Mouse (Mus musculus) layer of hippocampus, postnatal 25 days (tissue): Measurements from ENCODE around the gene Trim6. TPM values are rescaled to one million over a fixed set of nuclear protein-coding genes. Genes with fewer than 3 reads are reported as not detected.

Source experiments
- total RNA-seq, 2 experiments: library from RNA; stranded (reverse); gene quantifications; 2 replicates each; pipeline ENCODE4 v1.2.3; 2021

Gene Trim6
- total RNA-seq, 2 experiments from 2014 or later, result 0.30 to 0.59 TPM

Other genes starting within 250 kb of the Trim6 start
- gene Olfr635, start 247.6 kb upstream of the Trim6 start, total RNA-seq, result under 1 TPM; 0.05 to 0.07 TPM
- gene Olfr638, start 220.0 kb upstream of the Trim6 start, total RNA-seq, result not detected
- gene Olfr639, start 201.5 kb upstream of the Trim6 start, total RNA-seq, result under 1 TPM; 0.05 to 0.16 TPM
- gene Olfr640, start 193.2 kb upstream of the Trim6 start, total RNA-seq, result not detected
- not detected for gene Olfr641, start 183.3 kb upstream of the Trim6 start, total RNA-seq
- not detected for gene Olfr642, start 166.1 kb upstream of the Trim6 start, total RNA-seq
- not detected for gene 4930516K23Rik, start 157.3 kb upstream of the Trim6 start, total RNA-seq
- gene Olfr644, start 146.9 kb upstream of the Trim6 start, total RNA-seq, result not detected
- gene Olfr645, start 133.3 kb upstream of the Trim6 start, total RNA-seq, result not detected
- not detected for gene Olfr646, start 113.9 kb upstream of the Trim6 start, total RNA-seq
- not detected for gene Ubqln5, start 89.0 kb upstream of the Trim6 start, total RNA-seq
- not detected for gene Olfr643, start 81.4 kb upstream of the Trim6 start, total RNA-seq
- gene Ubqln3, start 75.5 kb upstream of the Trim6 start, total RNA-seq, result not detected
- not detected for gene Ubqlnl, start 68.2 kb upstream of the Trim6 start, total RNA-seq
- not detected for gene Olfm5, start 54.0 kb upstream of the Trim6 start, total RNA-seq
- under 1 TPM; 0.10 to 0.23 TPM for gene Olfr648, start 35.4 kb upstream of the Trim6 start, total RNA-seq
- not detected for gene Olfr649, start 22.8 kb upstream of the Trim6 start, total RNA-seq
- under 1 TPM; 0.69 to 0.96 TPM for gene Trim34a, start 25.7 kb downstream of the Trim6 start, total RNA-seq
- under 1 TPM; 0.25 to 0.94 TPM for gene Trim5, start 69.3 kb downstream of the Trim6 start, total RNA-seq
- gene Trim12a, start 96.7 kb downstream of the Trim6 start, total RNA-seq, result 1 to 10 TPM; 1.9 to 3.2 TPM
- gene Trim34b, start 110.7 kb downstream of the Trim6 start, total RNA-seq, result under 1 TPM in 1 of 2 experiments, not detected in 1; 0.25 TPM
- gene Trim12c, start 134.6 kb downstream of the Trim6 start, total RNA-seq, result 1 to 10 TPM; 1.2 to 2.1 TPM
- not detected for gene Trim30b, start 151.1 kb downstream of the Trim6 start, total RNA-seq
- gene Trim30c, start 182.0 kb downstream of the Trim6 start, total RNA-seq, result not detected
- gene Trim30a, start 246.4 kb downstream of the Trim6 start, total RNA-seq, result under 1 TPM; 0.42 to 0.86 TPM